Mouse (Mus musculus) liver, embryonic 18 days (tissue): ENCODE data around the gene Mapkapk2. TPM values are rescaled to one million over a fixed set of nuclear protein-coding genes. Genes with fewer than 3 reads are reported as not detected.

Source experiments
- polyA plus RNA-seq: library from polyadenylated mRNA; depleted of rRNA; stranded (reverse); fragments of >200 nt; gene quantifications from 2 replicates; pipeline ENCODE4 v1.2.3, GENCODE M21; 2012; rRNA removed

Gene Mapkapk2
- polyA plus RNA-seq: 19.3 and 20.9 TPM in 2 replicates

DNA sequence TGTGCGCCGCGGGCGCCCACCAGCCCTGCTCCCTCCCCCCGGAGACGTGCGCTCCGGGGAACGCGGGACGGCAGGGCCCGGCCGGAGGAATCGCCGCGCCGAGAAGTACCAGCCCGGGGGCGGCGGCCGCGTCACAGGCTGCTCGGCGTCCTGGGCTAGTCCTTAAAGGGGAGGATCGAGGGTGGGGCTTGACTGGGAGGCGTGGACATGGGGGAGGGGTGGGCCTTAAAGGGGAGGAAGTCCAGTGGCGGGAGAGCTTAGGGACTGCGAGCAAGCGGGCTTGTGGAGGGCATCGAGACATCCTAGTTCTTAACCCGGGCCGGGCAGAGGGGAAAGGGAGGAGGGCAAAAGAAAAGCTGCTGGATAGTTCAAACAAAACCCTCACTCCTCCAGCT is at the start of gene Mapkapk2:
Gene Mapkapk2 (minus strand): TSS at position 127 of the 395 bp plus-strand sequence.

GRCm38 (mm10) chr1:131138191-131139016 is 40.8 kb upstream of the Mapkapk2 start, which contains the start of gene Dyrk3:
Dyrk3 (minus strand) TSS chr1:131138340.

GRCm38 (mm10) chr1:131019492-131020098 is 78.0 kb downstream of the Mapkapk2 start, which contains the start of gene Il10:
Il10 (plus strand) TSS chr1:131019845.

Other genes with a start within 250 kb of the Mapkapk2 start
- 0.11 TPM in 1 of 2 replicates, not detected in the other for gene Fcmr, start 232.2 kb downstream of the Mapkapk2 start, polyA plus RNA-seq
- gene Il24, start 210.4 kb downstream of the Mapkapk2 start, polyA plus RNA-seq: not detected in 2 replicates
- gene Il20, start 186.4 kb downstream of the Mapkapk2 start, polyA plus RNA-seq: not detected in 2 replicates
- gene Il19, start 157.7 kb downstream of the Mapkapk2 start, polyA plus RNA-seq: not detected in 2 replicates
- gene Il10, start 78.0 kb downstream of the Mapkapk2 start, polyA plus RNA-seq: 0.03 and 0.11 TPM in 2 replicates
- gene Dyrk3, start 40.5 kb upstream of the Mapkapk2 start, polyA plus RNA-seq: 5.7 and 7.1 TPM in 2 replicates
- 16.6 and 17.2 TPM in 2 replicates for gene Eif2d, start 55.4 kb upstream of the Mapkapk2 start, polyA plus RNA-seq
- 5.2 and 6.2 TPM in 2 replicates for gene Rassf5, start 147.4 kb upstream of the Mapkapk2 start, polyA plus RNA-seq
- gene Ikbke, start 181.8 kb upstream of the Mapkapk2 start, polyA plus RNA-seq: 10.2 and 13.2 TPM in 2 replicates